9 mouse cellular contexts compared by ENCODE assay signal in genomic region chr10:26711068-26711467, GRCm38 (mm10). TPM values are rescaled to one million over a fixed set of nuclear protein-coding genes. Genes with fewer than 3 reads are reported as not detected.
A peak's percentile ranks its signal among the peaks of the same experiment; 100 is the strongest.
DNase-seq lines count a peak whose midpoint lies in the region; ATAC-seq and TF ChIP-seq lines count a peak whose summit lies in the region.
"Had no signal": no experiment of that assay in that cellular context is flagged by ENCODE, and none has a peak within 500 bp of the region (broad histone marks: within the 10 kb centered on the region; RNA-seq: fewer than 3 reads in every experiment).

No protein-coding gene starts in this region.

- peak in 1 of 2 experiments; percentile 12 for DNase-seq in cerebellum, adult 2 months
- no peak for DNase-seq in cerebellum, adult 9-11 months
- DNase-seq in urinary bladder, postnatal 25 days (ENCODE audit: low spot score): peak; percentile 15
- no peak for DNase-seq in urinary bladder, adult 18-20 months (ENCODE audit: low spot score in 2 of 2)
- DNase-seq in kidney, adult 9 months: peak; percentile 61
- peak; percentile 46 for DNase-seq in lung, postnatal 25 days (ENCODE audit: low spot score)
- DNase-seq in right cerebral cortex, postnatal 36 days (ENCODE audit: low spot score in 2 of 2): peak; percentile 8 to 14

- no peaks in the 10 kb centered on the region for H3K36me3 ChIP-seq in forebrain, embryonic 13.5 days (ENCODE audit: poor library complexity, severe bottlenecking)

- WGBS in cerebellum, adult 2 months: 3% methylated on average over 3 of the region's 3 CpGs
- 1% methylated on average over 3 of the region's 3 CpGs for WGBS in forebrain, embryonic 13.5 days

- no peak overlapping the region for H3K4me3 ChIP-seq in cerebellum, adult 2 months (replicated peaks; ENCODE audit: insufficient read depth, low read depth, low read length)
- H3K4me3 ChIP-seq in forebrain, embryonic 13.5 days: no peak overlapping the region
- H3K4me3 ChIP-seq: myocyte had no signal

- peak; percentile 76 for ATAC-seq in forebrain, embryonic 13.5 days

- no peak for TF ChIP-seq POLR2A in cerebellum, adult 2 months (IDR thresholded peaks at IDR 0.05; ENCODE audit: borderline replicate concordance, insufficient read depth, low read length)

- H3K9me3 ChIP-seq in forebrain, embryonic 13.5 days (replicated peaks): no peaks in the 10 kb centered on the region

- TF ChIP-seq CTCF in cerebellum, adult 2 months (IDR thresholded peaks at IDR 0.05; ENCODE audit: borderline replicate concordance, insufficient read depth, low read depth, low read length): peak; percentile 23; the same call in 1 of the 2 replicates

- H3K27me3 ChIP-seq in cerebellum, adult 2 months (ENCODE audit: control insufficient read depth, insufficient read depth, low read length): no peaks in the 10 kb centered on the region
- H3K27me3 ChIP-seq in forebrain, embryonic 13.5 days: no peaks in the 10 kb centered on the region

- H3K4me1 ChIP-seq in cerebellum, adult 2 months (ENCODE audit: control insufficient read depth, insufficient read depth, low read length): no peaks in the 10 kb centered on the region
- H3K4me1 ChIP-seq in forebrain, embryonic 13.5 days: no peaks in the 10 kb centered on the region

- no peak overlapping the region for H3K9ac ChIP-seq in forebrain, embryonic 13.5 days

- no peak overlapping the region for H3K4me2 ChIP-seq in forebrain, embryonic 13.5 days

- no peak overlapping the region for H3K27ac ChIP-seq in cerebellum, adult 2 months (ENCODE audit: insufficient read depth, low read length)
- no peak overlapping the region for H3K27ac ChIP-seq in forebrain, embryonic 13.5 days

RNA-seq across cellular contexts. Expression of gene Arhgap18, which starts 42.2 kb away (rescaled TPM):
- 3.8 and 4.3 TPM in 2 replicates for polyA plus RNA-seq in cerebellum, adult 2 months (2012; rRNA removed)
- polyA plus RNA-seq in forebrain, embryonic 13.5 days (2015; fragmentation: Nextera tagmentation; extraction: Ambion mirVana): 20.3 and 22.5 TPM in 2 replicates

Comparison
In these comparisons a context has a peak if more than half of its experiments do, and no peak if none do; other contexts are left out.
1. DNase-seq: peak in urinary bladder, postnatal 25 days (single experiment), kidney, adult 9 months (single experiment), lung, postnatal 25 days (single experiment) and right cerebral cortex, postnatal 36 days (2 of 2); none in cerebellum, adult 9-11 months (single experiment) and urinary bladder, adult 18-20 months (0 of 2).